Mouse (Mus musculus): ENCODE results near the gene Dnajc2. TPM values are rescaled to one million over a fixed set of nuclear protein-coding genes. Genes with fewer than 3 reads are reported as not detected.
A peak's percentile ranks its signal among the peaks of the same experiment; 100 is the strongest.

Dnajc2 gene
- polyA plus RNA-seq, 1 experiment from 2014 or later, result 71.5 TPM

DNA sequence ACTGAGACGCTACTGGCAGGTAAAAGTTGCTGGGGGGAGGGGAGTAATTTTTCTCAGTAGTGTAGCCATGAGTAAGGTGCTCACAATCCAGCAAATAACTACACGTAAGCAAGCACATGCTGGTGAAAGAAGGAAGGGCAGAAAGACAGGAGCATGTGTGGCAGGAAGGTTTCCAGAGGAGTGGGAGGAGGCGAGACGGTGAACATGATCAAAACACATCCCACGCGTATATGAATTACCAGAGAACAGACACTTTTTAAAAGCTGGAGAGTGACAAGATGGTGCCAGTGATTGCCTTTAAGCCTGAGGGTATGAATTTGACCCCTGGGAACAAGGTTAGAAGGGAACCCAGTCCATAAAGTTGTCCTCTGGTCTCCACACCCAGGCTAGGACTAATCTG is 15.2 kb downstream of the Dnajc2 start:
- peaks cover 52% of the 10 kb centered on the region for H3K36me3 ChIP-seq (ENCODE audit: control insufficient read depth, insufficient read depth, low read length)
- no peak overlapping the region for H3K4me2 ChIP-seq
- WGBS (ENCODE audit: insufficient replicate concordance), result 88% methylated on average over 6 of the region's 6 CpGs
- no peaks in the 10 kb centered on the region for H3K27me3 ChIP-seq (ENCODE audit: control insufficient read depth, insufficient read depth, low read length)
- no peaks in the 10 kb centered on the region for H3K9me3 ChIP-seq (replicated peaks; ENCODE audit: control insufficient read depth, low read length)
- no peaks in the 10 kb centered on the region for H3K4me1 ChIP-seq (ENCODE audit: control insufficient read depth, insufficient read depth, low read length)
- ATAC-seq (replicated peaks; ENCODE audit: insufficient number of reproducible peaks, low FRiP score, low TSS enrichment), result no peak
- no peak overlapping the region for H3K9ac ChIP-seq (ENCODE audit: low read depth, low read length)
- no peak overlapping the region for H3K4me3 ChIP-seq (ENCODE audit: low read depth, low read length)
- H3K27ac ChIP-seq (ENCODE audit: low read depth, low read length), result no peak overlapping the region

DNA sequence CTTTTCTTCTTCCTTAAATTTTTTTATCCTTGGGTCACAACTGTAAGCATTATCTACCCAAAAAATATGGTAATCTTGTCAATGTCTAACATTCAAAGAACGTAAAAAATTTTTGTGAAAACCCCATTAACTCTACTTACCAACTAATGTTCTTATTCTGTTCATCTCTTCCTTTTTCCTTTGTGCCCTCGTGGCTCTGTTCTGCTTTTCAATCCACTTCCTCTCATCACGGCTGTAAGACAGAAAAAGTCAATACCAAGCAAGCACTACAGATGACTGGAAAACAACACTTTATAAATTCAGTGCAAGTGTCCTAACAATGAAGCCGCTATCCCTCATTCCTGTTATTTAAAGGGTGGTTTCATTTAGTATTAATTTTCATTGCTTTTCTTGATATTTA is 16.5 kb downstream of the Dnajc2 start:
- Histone ChIP-seq H3K4me3 (ENCODE audit: low read depth, low read length) (no peak overlapping the region), H3K9ac (ENCODE audit: low read depth, low read length) (no peak overlapping the region), H3K4me2 (no peak overlapping the region), H3K36me3 (ENCODE audit: control insufficient read depth, insufficient read depth, low read length) (peaks cover 51% of the 10 kb centered on the region), H3K9me3 (replicated peaks; ENCODE audit: control insufficient read depth, low read length) (no peaks in the 10 kb centered on the region), H3K27me3 (ENCODE audit: control insufficient read depth, insufficient read depth, low read length) (no peaks in the 10 kb centered on the region), H3K4me1 (ENCODE audit: control insufficient read depth, insufficient read depth, low read length) (no peaks in the 10 kb centered on the region), H3K27ac (ENCODE audit: low read depth, low read length) (no peak overlapping the region)
- 84% methylated on average over 4 of the region's 4 CpGs for WGBS (ENCODE audit: insufficient replicate concordance)
- no peak for ATAC-seq (replicated peaks; ENCODE audit: insufficient number of reproducible peaks, low FRiP score, low TSS enrichment)

DNA sequence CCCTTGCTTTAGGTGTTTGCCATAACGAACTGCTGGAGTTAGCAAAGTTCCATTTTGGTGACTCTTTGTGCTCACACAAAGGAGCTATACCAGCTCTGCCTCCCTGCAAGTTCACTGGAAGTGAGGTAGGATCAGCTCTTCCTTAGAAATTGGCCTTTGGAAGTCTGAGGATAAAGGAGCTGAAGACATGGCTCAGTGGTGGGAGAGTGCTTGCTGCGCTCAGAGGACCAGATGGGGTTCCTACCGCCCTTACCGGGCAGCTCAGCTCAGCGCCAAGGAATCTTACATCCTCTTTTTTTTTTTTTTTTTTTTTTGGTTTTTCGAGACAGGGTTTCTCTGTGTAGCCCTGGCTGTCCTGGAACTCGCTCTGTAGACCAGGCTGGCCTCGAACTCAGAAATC is 39.1 kb downstream of the Dnajc2 start:
- H3K4me2 ChIP-seq, result no peak overlapping the region
- no peak overlapping the region for H3K9ac ChIP-seq (ENCODE audit: low read depth, low read length)
- H3K36me3 ChIP-seq (ENCODE audit: control insufficient read depth, insufficient read depth, low read length), result peaks cover 36% of the 10 kb centered on the region
- no peak overlapping the region for H3K4me3 ChIP-seq (ENCODE audit: low read depth, low read length)
- H3K27me3 ChIP-seq (ENCODE audit: control insufficient read depth, insufficient read depth, low read length), result no peaks in the 10 kb centered on the region
- H3K9me3 ChIP-seq (replicated peaks; ENCODE audit: control insufficient read depth, low read length), result no peaks in the 10 kb centered on the region
- no peak for ATAC-seq (replicated peaks; ENCODE audit: insufficient number of reproducible peaks, low FRiP score, low TSS enrichment)
- H3K4me1 ChIP-seq (ENCODE audit: control insufficient read depth, insufficient read depth, low read length), result no peaks in the 10 kb centered on the region
- 94% methylated on average over 7 of the region's 8 CpGs for WGBS (ENCODE audit: insufficient replicate concordance)
- no peak overlapping the region for H3K27ac ChIP-seq (ENCODE audit: low read depth, low read length)

DNA sequence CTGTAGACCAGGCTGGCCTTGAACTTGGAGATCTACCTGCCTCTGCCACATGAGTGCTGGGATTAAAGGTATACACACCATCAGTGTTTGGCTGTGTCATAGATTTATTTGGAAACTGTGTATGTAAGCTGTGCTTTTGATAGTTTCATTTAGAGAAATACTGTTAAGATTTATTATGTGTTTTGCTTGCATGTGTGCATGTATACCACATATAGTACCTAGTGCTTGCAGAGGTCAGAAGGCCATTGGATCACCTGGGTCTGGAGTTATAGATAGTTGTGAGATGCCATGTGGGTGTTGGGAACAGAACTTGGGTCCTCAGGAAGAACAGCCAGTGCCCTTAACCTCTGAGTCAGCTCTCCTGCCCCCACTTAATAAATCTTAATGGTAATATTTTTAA is 40.4 kb downstream of the Dnajc2 start:
- Histone ChIP-seq H3K4me2 (no peak overlapping the region), H3K9ac (ENCODE audit: low read depth, low read length) (no peak overlapping the region), H3K9me3 (replicated peaks; ENCODE audit: control insufficient read depth, low read length) (no peaks in the 10 kb centered on the region), H3K4me1 (ENCODE audit: control insufficient read depth, insufficient read depth, low read length) (no peaks in the 10 kb centered on the region), H3K27me3 (ENCODE audit: control insufficient read depth, insufficient read depth, low read length) (no peaks in the 10 kb centered on the region), H3K4me3 (ENCODE audit: low read depth, low read length) (no peak overlapping the region), H3K36me3 (ENCODE audit: control insufficient read depth, insufficient read depth, low read length) (peaks cover 39% of the 10 kb centered on the region), H3K27ac (ENCODE audit: low read depth, low read length) (no peak overlapping the region)
- ATAC-seq (replicated peaks; ENCODE audit: insufficient number of reproducible peaks, low FRiP score, low TSS enrichment), result no peak

DNA sequence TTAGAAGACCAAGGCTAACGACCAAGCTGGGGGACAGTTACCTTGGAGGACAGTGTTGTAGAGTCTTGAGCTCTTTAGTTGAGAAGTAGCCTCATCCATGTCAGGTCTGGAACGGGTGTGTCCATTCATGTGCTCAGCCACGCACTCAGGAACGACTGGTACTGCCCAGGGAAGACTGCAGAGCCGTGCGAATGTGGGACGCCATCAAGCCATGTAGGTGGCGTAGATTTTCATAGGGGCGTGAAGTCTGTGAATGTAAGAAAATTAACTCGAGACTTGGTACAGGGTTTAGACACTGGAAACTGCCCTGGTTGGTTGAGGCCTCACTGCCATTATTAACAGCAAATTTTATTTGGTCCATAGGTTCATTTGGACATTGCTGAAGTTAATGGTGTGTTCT is 41.4 kb downstream of the Dnajc2 start:
- Histone ChIP-seq H3K27me3 (ENCODE audit: control insufficient read depth, insufficient read depth, low read length) (no peaks in the 10 kb centered on the region), H3K9ac (ENCODE audit: low read depth, low read length) (no peak overlapping the region), H3K27ac (ENCODE audit: low read depth, low read length) (no peak overlapping the region), H3K4me3 (ENCODE audit: low read depth, low read length) (no peak overlapping the region), H3K9me3 (replicated peaks; ENCODE audit: control insufficient read depth, low read length) (no peaks in the 10 kb centered on the region), H3K4me2 (no peak overlapping the region), H3K4me1 (ENCODE audit: control insufficient read depth, insufficient read depth, low read length) (no peaks in the 10 kb centered on the region), H3K36me3 (ENCODE audit: control insufficient read depth, insufficient read depth, low read length) (peaks cover 35% of the 10 kb centered on the region)
- WGBS (ENCODE audit: insufficient replicate concordance), result 92% methylated on average over 10 of the region's 10 CpGs
- ATAC-seq (replicated peaks; ENCODE audit: insufficient number of reproducible peaks, low FRiP score, low TSS enrichment), result no peak

DNA sequence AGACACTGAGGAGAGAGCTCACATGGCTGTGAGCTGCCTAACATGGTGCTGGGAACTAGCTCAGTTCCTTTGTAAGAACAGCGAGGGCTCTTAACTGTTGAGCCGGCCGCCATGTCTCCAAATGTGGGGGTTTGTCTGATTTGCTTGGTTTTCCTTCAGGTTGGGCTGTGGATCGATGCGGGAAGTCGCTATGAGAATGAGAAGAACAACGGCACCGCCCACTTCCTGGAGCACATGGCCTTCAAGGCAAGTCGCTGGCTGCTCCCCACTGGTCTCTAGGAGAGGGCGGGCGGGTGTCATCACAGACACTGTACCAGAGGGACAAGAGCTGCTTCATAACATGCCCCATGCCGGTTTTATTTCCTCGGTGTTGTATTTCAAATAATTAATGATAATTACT is 45.2 kb downstream of the Dnajc2 start:
- Histone ChIP-seq H3K4me2 (no peak overlapping the region), H3K9ac (ENCODE audit: low read depth, low read length) (no peak overlapping the region), H3K27ac (ENCODE audit: low read depth, low read length) (no peak overlapping the region), H3K4me1 (ENCODE audit: control insufficient read depth, insufficient read depth, low read length) (peaks cover 4% of the 10 kb centered on the region), H3K27me3 (ENCODE audit: control insufficient read depth, insufficient read depth, low read length) (no peaks in the 10 kb centered on the region), H3K4me3 (ENCODE audit: low read depth, low read length) (no peak overlapping the region), H3K9me3 (replicated peaks; ENCODE audit: control insufficient read depth, low read length) (no peaks in the 10 kb centered on the region), H3K36me3 (ENCODE audit: control insufficient read depth, insufficient read depth, low read length) (peaks cover 22% of the 10 kb centered on the region)
- 85% methylated on average over 13 of the region's 13 CpGs for WGBS (ENCODE audit: insufficient replicate concordance)
- no peak for ATAC-seq (replicated peaks; ENCODE audit: insufficient number of reproducible peaks, low FRiP score, low TSS enrichment)

DNA sequence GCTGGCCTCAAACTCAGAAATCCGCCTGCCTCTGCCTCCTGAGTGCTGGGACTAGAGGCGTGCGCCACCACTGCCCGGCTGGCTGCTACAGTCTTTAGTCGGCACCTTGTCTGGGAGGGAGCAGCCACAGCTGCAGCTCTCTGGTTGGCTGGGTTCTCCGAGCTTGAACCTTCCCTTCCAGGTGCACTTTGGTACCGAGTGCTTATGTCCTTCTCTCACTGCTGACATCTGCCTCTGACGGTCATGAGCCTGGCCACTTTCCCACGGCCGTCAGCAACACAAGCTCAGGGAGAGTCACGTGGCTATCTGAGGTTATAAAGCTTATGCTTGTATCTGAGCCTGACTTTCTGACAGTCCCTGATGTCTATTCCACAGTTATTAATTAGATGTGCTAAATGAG is 45.9 kb downstream of the Dnajc2 start:
- Histone ChIP-seq H3K27ac (ENCODE audit: low read depth, low read length) (no peak overlapping the region), H3K4me1 (ENCODE audit: control insufficient read depth, insufficient read depth, low read length) (peaks cover 4% of the 10 kb centered on the region), H3K4me2 (no peak overlapping the region), H3K9me3 (replicated peaks; ENCODE audit: control insufficient read depth, low read length) (no peaks in the 10 kb centered on the region), H3K36me3 (ENCODE audit: control insufficient read depth, insufficient read depth, low read length) (peaks cover 16% of the 10 kb centered on the region), H3K27me3 (ENCODE audit: control insufficient read depth, insufficient read depth, low read length) (no peaks in the 10 kb centered on the region), H3K4me3 (ENCODE audit: low read depth, low read length) (no peak overlapping the region), H3K9ac (ENCODE audit: low read depth, low read length) (no peak overlapping the region)
- ATAC-seq (replicated peaks; ENCODE audit: insufficient number of reproducible peaks, low FRiP score, low TSS enrichment), result no peak
- 89% methylated on average over 11 of the region's 11 CpGs for WGBS (ENCODE audit: insufficient replicate concordance)

DNA sequence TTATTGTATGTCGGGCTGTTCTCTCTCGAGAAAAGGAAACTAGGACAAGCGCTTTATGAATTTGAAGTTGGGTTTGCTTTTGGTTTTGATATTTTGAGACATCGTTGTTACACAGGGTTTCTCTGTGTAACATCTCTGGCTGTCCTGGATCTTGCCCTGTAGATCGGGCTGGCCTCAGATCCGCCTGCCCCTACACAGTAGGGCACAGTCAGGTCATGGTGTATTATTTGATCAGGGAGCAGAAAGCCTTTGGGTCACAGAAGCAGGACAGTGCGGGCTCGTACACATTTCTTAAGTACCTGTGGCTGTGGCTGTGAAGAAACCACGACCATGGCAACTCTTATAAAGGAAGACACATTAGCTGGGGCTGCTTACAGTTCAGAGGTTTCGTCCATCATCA is 47.4 kb downstream of the Dnajc2 start:
- WGBS (ENCODE audit: insufficient replicate concordance), result 29% methylated on average over 10 of the region's 10 CpGs
- peak overlapping the region; percentile 96 for H3K9ac ChIP-seq (ENCODE audit: low read depth, low read length)
- no peaks in the 10 kb centered on the region for H3K27me3 ChIP-seq (ENCODE audit: control insufficient read depth, insufficient read depth, low read length)
- no peak overlapping the region for H3K27ac ChIP-seq (ENCODE audit: low read depth, low read length)
- peak overlapping the region; percentile 90 for H3K4me3 ChIP-seq (ENCODE audit: low read depth, low read length)
- H3K4me1 ChIP-seq (ENCODE audit: control insufficient read depth, insufficient read depth, low read length), result peaks cover 4% of the 10 kb centered on the region
- peaks cover 5% of the 10 kb centered on the region for H3K36me3 ChIP-seq (ENCODE audit: control insufficient read depth, insufficient read depth, low read length)
- no peak for ATAC-seq (replicated peaks; ENCODE audit: insufficient number of reproducible peaks, low FRiP score, low TSS enrichment)
- H3K4me2 ChIP-seq, result peak overlapping the region; percentile 88
- H3K9me3 ChIP-seq (replicated peaks; ENCODE audit: control insufficient read depth, low read length), result no peaks in the 10 kb centered on the region

DNA sequence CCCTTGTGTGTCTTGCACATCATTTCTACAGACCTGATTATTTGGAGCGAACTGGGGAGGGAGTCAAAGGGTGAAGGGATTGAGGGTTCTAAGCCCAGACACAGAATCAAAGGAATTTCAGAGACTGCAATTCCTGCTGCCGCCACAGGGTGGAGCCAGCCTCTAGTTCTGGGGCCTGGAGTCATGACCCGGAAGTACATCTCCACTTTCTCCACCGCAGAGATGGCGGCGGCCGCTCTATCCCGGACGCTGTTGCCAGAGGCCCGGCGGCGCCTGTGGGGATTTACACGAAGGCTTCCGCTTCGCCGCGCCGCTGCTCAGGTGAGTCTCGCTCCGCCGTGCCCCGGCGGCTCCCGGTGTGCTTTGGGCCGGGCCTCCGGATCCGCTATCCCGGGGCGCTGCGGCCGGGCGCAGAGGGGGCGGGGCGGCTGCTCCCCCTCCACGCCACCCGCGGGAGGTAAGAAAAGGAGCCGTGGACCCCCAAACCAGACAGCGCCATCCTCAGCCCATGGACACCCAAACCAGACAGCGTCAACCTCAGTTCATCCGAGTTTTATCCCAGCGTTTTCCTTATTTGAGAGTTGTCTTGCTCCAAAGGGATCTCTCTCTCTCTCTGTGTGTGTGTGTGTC is 48.0 kb downstream of the Dnajc2 start, which contains the start of gene Pmpcb:
Pmpcb (plus strand) TSS at position 186 of the 630 bp plus-strand sequence.
- WGBS (ENCODE audit: insufficient replicate concordance), result under 1% methylated on average over 42 of the region's 42 CpGs
- peak within 1 kb of the TSS; percentile 88 for H3K4me2 ChIP-seq

More for the DNA sequence above, 48.0 kb downstream of the Dnajc2 start, which contains the start of gene Pmpcb:
- peaks cover 4% of the 10 kb centered on the region for H3K36me3 ChIP-seq (ENCODE audit: control insufficient read depth, insufficient read depth, low read length)
- no peaks in the 10 kb centered on the region for H3K27me3 ChIP-seq (ENCODE audit: control insufficient read depth, insufficient read depth, low read length)
- H3K4me1 ChIP-seq (ENCODE audit: control insufficient read depth, insufficient read depth, low read length), result peaks cover 4% of the 10 kb centered on the region
- peak within 1 kb of the TSS; percentile 68; the same call in 1 of the 2 replicates for H3K27ac ChIP-seq (ENCODE audit: low read depth, low read length)
- ATAC-seq (replicated peaks; ENCODE audit: insufficient number of reproducible peaks, low FRiP score, low TSS enrichment), result peak; percentile 80
- H3K9ac ChIP-seq (ENCODE audit: low read depth, low read length), result peak within 1 kb of the TSS; percentile 96
- peak within 1 kb of the TSS; percentile 90 for H3K4me3 ChIP-seq (ENCODE audit: low read depth, low read length)
- no peaks in the 10 kb centered on the region for H3K9me3 ChIP-seq (replicated peaks; ENCODE audit: control insufficient read depth, low read length)

Data from heart, embryonic 11.5 days (tissue).